Mouse (Mus musculus) brain, embryonic 14.5 days (tissue): ENCODE measurements around the gene Bcl2l1. TPM values are rescaled to one million over a fixed set of nuclear protein-coding genes. Genes with fewer than 3 reads are reported as not detected.

ENCODE experiments used
- DNase-seq: peaks from one replicate; pipeline ENCODE4 v3.0.0-alpha.2; 2011; ENCODE audit warnings: low read depth
- CTCF ChIP-seq: fragments of 200-500 bp; IDR thresholded peaks from 2 replicates; pipeline ENCODE4 v1.5.1; 2012; ENCODE audit warnings: inconsistent platforms, mild to moderate bottlenecking, moderate library complexity, borderline replicate concordance; ENCODE audit not compliant: insufficient read depth, insufficient read length; ENCODE audit errors: extremely low read depth
- POLR2A ChIP-seq: fragments of 200-500 bp; IDR thresholded peaks from 2 replicates; pipeline ENCODE4 v1.6.1; 2012; ENCODE audit warnings: mild to moderate bottlenecking, inconsistent platforms, borderline replicate concordance; ENCODE audit not compliant: poor library complexity, insufficient read depth, insufficient read length, severe bottlenecking; ENCODE audit errors: extremely low read depth
- polyA plus RNA-seq: library from polyadenylated mRNA; depleted of rRNA; stranded (reverse); fragments of >200 nt; gene quantifications from 2 replicates; pipeline ENCODE4 v1.2.3, GENCODE M21; 2012

Bcl2l1 gene
- polyA plus RNA-seq, 1 experiment = 129 TPM

DNA sequence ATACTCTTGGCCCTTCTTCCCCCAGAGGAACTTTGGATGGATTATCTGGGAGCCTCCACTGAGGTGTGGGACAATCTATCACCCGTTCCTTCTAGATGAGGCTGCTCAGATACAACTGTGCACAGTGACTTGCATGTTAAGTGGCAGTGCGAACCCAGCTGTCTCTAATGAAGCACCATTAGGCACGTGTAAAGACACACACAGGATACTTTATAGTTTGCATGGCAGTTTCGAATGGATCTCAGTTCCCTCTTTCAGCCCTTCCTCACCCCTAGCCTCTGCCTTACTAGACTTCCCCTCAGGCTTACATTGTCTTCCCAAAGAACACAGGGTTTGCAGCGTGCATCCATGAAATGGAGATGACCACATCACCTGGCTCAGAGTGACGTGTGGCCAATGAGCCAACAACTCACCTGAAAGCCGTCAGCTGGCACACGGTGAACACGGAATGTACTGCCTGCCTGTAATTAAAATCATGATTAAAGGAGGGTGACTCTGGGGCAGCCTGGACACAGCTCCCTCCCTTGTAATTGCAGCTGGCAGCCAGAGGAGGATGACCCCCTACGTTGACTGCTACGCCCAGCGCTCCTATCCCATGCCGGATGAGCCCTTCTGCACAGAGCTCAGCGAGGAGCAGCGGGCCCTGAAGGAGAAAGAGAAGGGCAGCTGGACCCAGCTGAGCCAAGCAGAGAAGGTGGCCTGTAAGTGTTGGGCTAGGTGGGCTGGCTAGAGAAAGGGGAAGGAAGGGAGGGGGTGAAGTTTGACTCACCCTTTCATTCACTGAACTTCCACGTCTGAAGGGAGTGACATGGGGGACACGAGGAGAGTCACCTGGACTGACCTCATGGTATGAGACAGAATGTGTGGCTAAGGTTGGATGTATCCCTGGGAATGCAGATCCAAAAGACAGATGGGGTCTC, 74.8 kb downstream of the Bcl2l1 start:
- no peak for DNase-seq
- TF ChIP-seq POLR2A (no peak), CTCF (no peak)

DNA sequence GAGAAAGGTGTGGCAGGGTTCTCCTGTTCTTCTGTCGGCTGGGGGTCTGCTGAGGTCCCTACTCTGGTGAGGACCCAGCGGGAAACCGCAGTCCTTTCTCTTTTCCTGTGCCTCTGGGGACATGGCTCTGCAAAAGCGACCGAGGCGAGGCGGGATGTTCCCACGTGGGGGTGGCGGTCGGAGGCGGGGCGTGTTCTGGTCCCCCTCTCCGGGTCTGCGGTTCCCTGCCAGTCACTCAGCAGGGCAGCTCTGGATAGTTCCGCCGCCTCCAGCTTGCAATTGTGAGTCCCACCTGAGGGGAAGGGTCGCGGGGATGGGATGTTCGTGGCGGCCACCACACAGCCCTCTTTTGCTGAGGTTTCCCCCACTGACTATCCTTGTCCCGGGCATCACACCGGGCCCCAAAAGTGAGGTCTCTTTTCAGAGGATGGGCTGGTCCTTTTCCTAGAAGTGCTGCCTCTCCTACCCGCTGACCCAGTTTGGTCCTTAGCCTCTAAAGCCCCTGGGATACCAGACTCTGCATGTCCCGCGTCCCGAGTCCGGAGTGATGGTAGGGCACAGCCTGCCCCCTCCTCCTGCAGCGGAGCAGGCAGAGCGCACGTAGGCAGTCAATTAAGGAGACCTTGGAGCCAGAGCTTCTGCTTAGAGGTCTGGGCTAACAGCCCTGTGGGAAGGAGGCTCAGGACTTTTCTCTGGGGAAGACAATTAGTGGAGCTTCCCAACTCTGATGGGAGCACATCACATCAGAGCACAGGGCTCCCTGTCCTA, 77.4 kb downstream of the Bcl2l1 start, which contains the start of gene Cox4i2:
Gene Cox4i2 (plus strand): TSS at position 230 of the 768 bp plus-strand sequence.
- TF ChIP-seq POLR2A (no peak), CTCF (no peak)
- DNase-seq = no peak

DNA sequence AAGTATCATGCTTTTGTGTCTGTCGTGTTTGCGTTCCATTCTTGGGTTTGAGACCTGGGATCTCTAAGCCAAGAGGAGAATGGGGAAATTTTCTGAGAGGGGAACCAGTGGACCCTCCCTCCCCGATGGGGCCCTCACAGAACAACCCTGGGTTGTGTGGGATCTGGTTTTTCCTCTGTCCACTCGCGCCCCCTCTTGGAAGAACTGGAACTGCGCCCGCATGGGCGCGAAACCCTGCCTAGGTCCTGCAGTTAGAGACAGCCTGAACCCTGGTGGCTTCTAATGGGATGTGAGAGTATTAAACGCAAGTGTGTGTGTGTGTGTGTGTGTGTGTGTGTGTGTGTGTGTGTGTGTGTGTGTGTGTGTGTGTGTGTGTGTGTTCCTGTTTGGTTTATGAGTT, 89.1 kb downstream of the Bcl2l1 start:
- peak; percentile 68 for DNase-seq
- TF ChIP-seq POLR2A (no peak), CTCF (peak; percentile 67)

DNA sequence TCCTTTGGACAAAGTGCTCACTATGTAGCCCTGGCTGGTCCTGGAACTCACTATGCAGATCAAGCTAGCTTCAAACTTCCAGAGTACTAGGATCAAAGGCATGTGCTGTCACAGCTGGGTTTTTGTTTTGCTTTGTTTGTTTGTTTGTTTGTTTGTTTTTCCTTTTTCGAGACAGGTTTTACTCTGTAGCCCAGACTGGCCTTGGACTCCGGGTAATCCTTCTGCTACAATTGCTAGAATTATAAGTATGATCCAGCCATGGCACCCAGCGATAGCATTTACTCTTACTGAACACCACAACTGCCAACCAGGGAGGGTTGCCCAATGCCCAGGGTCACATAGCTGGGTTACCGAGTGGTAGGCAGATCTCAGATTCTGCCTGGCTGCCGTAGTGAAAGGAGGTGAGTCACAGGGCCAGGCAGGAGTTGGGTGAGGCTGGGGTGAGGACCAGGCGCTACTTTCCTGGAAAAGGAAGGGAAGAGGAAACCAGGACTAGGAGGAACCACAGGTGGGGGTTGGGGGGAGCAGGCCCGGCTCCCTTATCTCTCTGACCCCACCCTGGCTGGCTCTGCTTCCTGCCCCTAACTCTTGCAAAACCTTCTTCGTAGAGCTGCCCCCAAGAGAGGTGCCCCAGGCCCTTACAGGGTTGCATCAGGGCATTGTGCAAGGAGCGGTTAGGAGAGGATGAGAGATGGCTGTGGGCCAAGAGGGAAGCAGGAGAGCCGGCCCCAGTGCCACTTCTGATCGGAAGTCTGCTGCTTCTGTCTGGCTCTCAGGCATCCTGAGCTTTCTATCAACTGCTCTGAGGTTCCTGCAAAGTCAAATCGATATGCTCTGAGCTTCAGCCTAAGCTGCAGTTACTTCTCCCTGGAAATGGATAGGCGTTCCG, 90.1 kb downstream of the Bcl2l1 start:
- no peak for TF ChIP-seq CTCF
- no peak for TF ChIP-seq POLR2A
- peak; percentile 84 for DNase-seq

DNA sequence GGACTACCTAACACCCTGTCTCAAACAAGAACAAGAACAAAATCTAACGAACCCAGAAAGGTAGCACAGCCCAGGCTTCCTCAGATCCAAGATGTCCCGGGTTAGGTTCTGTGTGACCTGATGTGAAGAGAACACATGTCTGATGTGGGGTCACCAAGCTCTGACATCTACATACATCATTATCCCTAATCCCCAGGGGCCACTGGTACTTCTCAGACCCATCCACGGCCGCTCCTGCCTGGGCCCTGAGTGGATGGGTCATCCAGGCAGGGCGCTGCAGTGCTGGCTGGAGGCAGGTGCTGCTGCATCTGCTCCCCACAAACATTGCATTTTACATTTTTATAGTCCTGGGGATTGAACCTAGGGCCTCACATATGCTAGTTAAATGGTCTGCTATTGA, 91.0 kb downstream of the Bcl2l1 start:
- TF ChIP-seq POLR2A (no peak), CTCF (no peak)
- DNase-seq = no peak

DNA sequence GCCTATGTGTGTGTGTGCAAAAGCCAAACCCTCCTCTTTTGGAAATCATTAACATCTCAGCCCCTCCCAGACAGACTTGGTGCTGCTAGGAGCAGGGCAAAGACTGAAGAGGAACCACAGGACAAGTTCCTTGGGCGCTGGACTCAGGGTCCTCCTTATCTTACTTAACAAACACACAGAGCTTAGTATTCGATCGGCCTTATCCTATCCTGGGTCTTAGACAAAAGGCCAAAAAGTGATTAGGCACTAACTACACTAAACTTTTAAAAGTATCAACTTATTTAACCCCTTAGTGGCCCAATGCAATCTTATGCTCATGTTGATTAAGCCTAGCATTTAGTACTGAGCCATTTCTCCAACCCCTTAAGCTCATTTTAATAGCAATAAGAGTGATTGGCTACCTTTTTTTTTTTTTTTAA, 91.7 kb downstream of the Bcl2l1 start:
- no peak for TF ChIP-seq POLR2A
- DNase-seq = peak; percentile 39

DNA sequence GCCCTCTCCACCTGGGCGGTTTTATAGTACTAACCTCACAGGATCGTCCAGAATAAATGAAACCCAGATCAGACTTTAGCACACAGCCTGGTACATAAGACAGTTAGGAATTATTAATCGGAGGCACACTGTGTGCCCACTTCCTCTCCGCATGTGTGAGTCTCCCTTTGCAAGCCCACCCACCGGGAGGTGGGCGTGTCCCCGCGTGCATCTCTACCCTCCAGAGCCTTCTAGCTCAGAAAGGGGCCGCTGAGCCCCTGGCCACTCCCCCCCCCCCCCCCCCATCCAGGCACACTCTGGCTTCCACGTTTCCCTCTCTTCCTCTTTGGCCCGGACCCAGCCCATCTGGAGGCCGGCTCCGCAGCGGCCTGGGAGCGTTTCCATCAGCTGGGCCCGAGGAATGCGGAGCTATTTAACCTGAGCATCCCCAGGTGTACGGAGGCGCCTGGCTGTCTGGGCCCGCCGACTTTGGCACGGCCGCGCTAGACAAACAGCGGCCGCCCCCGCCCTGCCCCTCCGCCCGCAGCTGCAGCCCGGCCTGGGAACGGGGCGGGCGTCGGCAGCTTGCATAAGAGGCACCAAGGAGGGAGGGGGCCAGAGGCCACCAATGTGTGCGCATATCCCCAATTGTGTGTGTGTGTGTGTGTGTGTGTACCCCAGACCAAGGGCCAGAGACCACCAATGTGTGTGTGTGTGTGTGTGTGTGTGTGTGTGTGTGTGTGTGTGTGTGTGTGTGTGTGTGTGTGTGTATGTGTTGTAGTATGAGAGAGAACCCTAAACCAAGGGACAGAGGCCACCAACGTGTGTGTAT, 92.3 kb downstream of the Bcl2l1 start:
- TF ChIP-seq CTCF (no peak), POLR2A (no peak)
- DNase-seq = peak; percentile 79

DNA sequence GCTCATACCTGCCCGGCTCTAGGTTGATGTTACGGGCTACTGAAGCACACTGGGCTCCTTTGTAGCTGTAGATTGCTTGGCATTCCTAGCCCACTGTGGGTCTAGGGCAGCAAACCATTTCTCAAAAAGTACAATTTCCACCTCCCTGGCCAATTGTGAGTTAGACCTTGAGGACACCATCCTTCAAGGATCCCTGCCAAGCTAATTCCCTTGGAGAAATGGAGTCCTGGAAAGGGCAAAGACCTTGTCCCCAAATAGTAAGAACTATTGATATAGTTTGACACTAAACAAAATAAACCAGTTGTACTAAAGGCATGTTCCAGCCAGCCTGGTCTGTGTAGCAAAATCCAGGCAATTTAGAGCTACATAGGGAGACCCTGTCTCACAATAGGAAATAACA, 93.2 kb downstream of the Bcl2l1 start:
- DNase-seq = no peak
- TF ChIP-seq POLR2A = no peak
- no peak for TF ChIP-seq CTCF

DNA sequence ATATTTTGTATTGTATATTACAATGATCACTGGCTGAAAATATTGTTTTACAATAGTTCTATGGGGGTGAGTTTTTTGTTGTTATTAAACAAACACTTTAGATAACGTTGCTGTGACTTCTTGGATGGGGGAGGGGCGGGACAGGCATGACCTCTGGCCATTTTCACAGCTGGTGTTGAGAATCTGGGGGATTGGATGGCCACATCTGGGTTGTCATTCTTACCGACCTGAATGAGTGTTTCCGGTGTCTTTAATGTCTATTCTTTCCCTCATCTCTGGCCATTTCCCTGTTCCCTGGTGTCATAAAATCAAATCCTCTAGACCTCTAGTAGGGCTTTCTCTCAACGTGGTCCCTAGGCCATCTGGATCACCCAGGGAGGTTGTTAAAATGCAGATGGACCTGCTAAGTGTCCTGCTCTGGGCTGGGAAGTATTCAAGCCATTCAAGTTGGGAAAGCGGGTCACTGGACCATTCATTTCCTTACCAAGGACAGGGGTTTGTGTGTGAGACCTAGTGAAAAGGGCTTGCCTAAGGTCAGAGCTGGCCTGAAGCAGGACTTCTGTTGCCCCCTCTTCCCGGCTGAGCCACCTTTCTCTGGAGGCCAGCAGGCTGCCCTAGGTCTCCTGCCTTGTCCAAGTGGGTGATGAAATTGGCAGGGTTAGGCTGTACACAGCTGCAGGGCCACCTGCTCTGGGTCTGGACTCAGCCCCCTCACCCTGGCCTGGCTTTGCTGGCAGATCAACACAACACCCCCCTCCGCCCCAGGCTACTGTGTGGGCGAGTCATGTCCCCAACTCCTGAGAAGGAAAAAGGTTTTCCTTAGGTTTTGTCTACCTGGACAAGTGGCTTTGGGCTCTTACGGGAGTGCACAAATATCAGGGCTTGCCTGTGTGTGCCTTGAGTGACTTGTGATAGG, 94.0 kb downstream of the Bcl2l1 start:
- no peak for DNase-seq
- no peak for TF ChIP-seq CTCF
- no peak for TF ChIP-seq POLR2A
